Mouse (Mus musculus) stomach, postnatal 0 days (tissue): Measurements from ENCODE around the gene Usp45. TPM values are rescaled to one million over a fixed set of nuclear protein-coding genes. Genes with fewer than 3 reads are reported as not detected.

ENCODE experiments used
- ATAC-seq: fragments of 200-750 bp; cut with Nextera tagmentation; 2 replicates; pipeline ENCODE4 v1.8.0; 2017; ENCODE audit not compliant: low FRiP score, low TSS enrichment
- DNase-seq: peaks from one replicate; pipeline ENCODE4 v3.0.0-alpha.2; 2016; ENCODE audit warnings: low spot score
- H3K27ac ChIP-seq: fragments of 300-500 bp; sonication (generic); replicated peaks from 2 replicates; pipeline ENCODE4 v1.5.1; 2014; ENCODE audit warnings: mild to moderate bottlenecking, control low read depth
- H3K27me3 ChIP-seq: fragments of 300-500 bp; sonication (generic); 2 replicates; pipeline ENCODE4 v1.6.1; 2014; ENCODE audit warnings: low read length; ENCODE audit not compliant: control insufficient read depth, insufficient read depth
- H3K36me3 ChIP-seq: fragments of 300-500 bp; sonication (generic); 2 replicates; pipeline ENCODE4 v1.6.1; 2014; ENCODE audit warnings: low read length, mixed read lengths; ENCODE audit not compliant: control insufficient read depth, insufficient read depth
- H3K4me1 ChIP-seq: fragments of 300-500 bp; sonication (generic); replicated peaks from 2 replicates; pipeline ENCODE4 v1.6.1; 2014; ENCODE audit warnings: antibody characterized with exemption; ENCODE audit not compliant: control insufficient read depth, insufficient read depth
- H3K4me2 ChIP-seq: fragments of 300-500 bp; sonication (generic); replicated peaks from 2 replicates; pipeline ENCODE4 v1.6.1; 2014; ENCODE audit warnings: low read depth, mild to moderate bottlenecking, control low read depth, moderate library complexity
- H3K4me3 ChIP-seq: fragments of 300-500 bp; sonication (generic); 2 replicates; pipeline ENCODE4 v1.5.1; 2014; ENCODE audit warnings: low read depth, low read length, control low read depth
- H3K9ac ChIP-seq: fragments of 300-500 bp; sonication (generic); 2 replicates; pipeline ENCODE4 v1.6.1; 2014; ENCODE audit warnings: mild to moderate bottlenecking, low read length, control low read depth, mixed read lengths
- H3K9me3 ChIP-seq: fragments of 300-500 bp; sonication (generic); 2 replicates; pipeline ENCODE4 v1.6.1; 2016; ENCODE audit warnings: low read length; ENCODE audit not compliant: control insufficient read depth
- CTCF ChIP-seq: IDR thresholded peaks from 2 replicates; pipeline ENCODE4 v1.5.1; 2016; ENCODE audit warnings: antibody characterized with exemption, low read depth, mild to moderate bottlenecking, moderate library complexity
- EP300 ChIP-seq: optimal IDR thresholded peaks from 2 replicates; pipeline ENCODE3; 2016; ENCODE audit warnings: antibody characterized with exemption
- WGBS: fragments of 180-500 bp; shearing (Covaris S2); extraction: QIAGEN DNeasy Blood & Tissue Kit; methylation state at CpG from one replicate; pipeline ENCODE4 v1.1.7; 2014; 5-methylcytosine and 5-hydroxymethylcytosine counted together
- polyA plus RNA-seq: library from polyadenylated mRNA; unstranded; fragments of >200 nt; fragmentation: Nextera tagmentation; extraction: Ambion mirVana; gene quantifications from 2 replicates; pipeline ENCODE4 v1.2.1, GENCODE M21; 2015

The Usp45 gene
- polyA plus RNA-seq, 1 experiment from 2014 or later: 2.7 TPM

DNA sequence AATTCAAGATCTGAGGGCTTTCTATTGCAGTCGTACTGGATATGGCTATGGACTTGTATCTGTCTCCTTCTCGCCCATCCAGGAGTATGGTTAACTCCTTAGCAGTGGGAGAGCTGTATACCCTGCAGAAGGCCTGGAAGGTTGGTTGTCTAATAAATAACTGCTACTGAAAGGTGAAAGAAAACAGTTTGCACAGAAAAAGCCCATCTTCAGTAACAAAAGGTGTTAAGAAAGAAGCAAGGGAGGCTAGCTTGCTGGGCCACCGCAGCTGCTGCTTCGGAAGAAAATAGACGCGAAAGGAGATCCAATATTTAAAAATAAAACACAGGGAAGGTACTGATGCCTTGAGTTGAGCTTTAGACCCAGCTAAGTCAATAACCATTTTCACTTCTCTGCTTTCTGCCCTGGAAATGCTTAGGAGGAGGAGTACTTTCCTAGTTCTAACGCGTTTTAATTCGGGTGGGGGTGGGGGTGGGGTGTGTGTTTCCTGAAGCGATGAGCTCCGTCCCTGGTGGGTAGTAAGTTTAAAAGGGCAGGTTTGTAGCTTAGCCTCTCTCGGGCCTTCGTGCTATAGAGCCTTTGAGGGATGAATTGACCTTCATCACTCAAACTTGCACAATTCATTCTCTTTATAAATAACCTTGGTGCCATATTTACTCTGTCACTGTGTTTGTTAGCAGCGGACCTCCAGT is 639 bp upstream of the Usp45 start:
- H3K27ac ChIP-seq: no peak overlapping the region
- H3K4me3 ChIP-seq: peak overlapping the region; percentile 63
- H3K4me2 ChIP-seq: peak overlapping the region; percentile 71
- H3K27me3 ChIP-seq: no peaks in the 10 kb centered on the region
- peak overlapping the region; percentile 73 for H3K9ac ChIP-seq
- ATAC-seq: 0 out of 2 replicates have a peak, but pooled peaks have one; percentile 21
- WGBS: 19% methylated on average over 14 of the region's 14 CpGs
- H3K9me3 ChIP-seq: no peaks in the 10 kb centered on the region
- H3K36me3 ChIP-seq: no peaks in the 10 kb centered on the region
- no peak for DNase-seq
- H3K4me1 ChIP-seq: no peaks in the 10 kb centered on the region
- TF ChIP-seq CTCF: no peak
- no peak for TF ChIP-seq EP300

GRCm38 (mm10) chr4:21771064-21771463 is 4.1 kb downstream of the Usp45 start:
- no peak overlapping the region for H3K4me3 ChIP-seq
- no peaks in the 10 kb centered on the region for H3K9me3 ChIP-seq
- ATAC-seq: no peak
- H3K4me1 ChIP-seq: no peaks in the 10 kb centered on the region
- no peak overlapping the region for H3K4me2 ChIP-seq
- H3K36me3 ChIP-seq: no peaks in the 10 kb centered on the region
- TF ChIP-seq EP300 (no peak), CTCF (no peak)
- DNase-seq: no peak
- no peak overlapping the region for H3K27ac ChIP-seq
- H3K27me3 ChIP-seq: no peaks in the 10 kb centered on the region
- whole genome bisulfite sequencing: 62% methylated on average over 1 of the region's 1 CpGs
- no peak overlapping the region for H3K9ac ChIP-seq

- no peaks in the 10 kb centered on the region for H3K9me3 ChIP-seq
- no peak overlapping the region for H3K4me2 ChIP-seq
- ATAC-seq (no peak), DNase-seq (no peak)
- H3K4me3 ChIP-seq: no peak overlapping the region
- TF ChIP-seq EP300 (no peak), CTCF (no peak)
- H3K36me3 ChIP-seq: no peaks in the 10 kb centered on the region
- WGBS: 97% methylated on average over 1 of the region's 1 CpGs
- H3K27me3 ChIP-seq: no peaks in the 10 kb centered on the region
- H3K4me1 ChIP-seq: no peaks in the 10 kb centered on the region; the same call in 1 of the 2 replicates
- no peak overlapping the region for H3K27ac ChIP-seq
- H3K9ac ChIP-seq: no peak overlapping the region
These were observed 5.3 kb downstream of the Usp45 start for GRCm38 (mm10) chr4:21772306-21772705.

- ATAC-seq (peak; percentile 97), DNase-seq (peak; percentile 97)
- TF ChIP-seq EP300: no peak
- TF ChIP-seq CTCF: no peak
- Histone ChIP-seq H3K9me3 (no peaks in the 10 kb centered on the region), H3K36me3 (peaks cover 3% of the 10 kb centered on the region; the same call in 1 of the 2 replicates), H3K27me3 (no peaks in the 10 kb centered on the region), H3K4me2 (peak overlapping the region; percentile 72), H3K9ac (peak overlapping the region; percentile 86), H3K4me3 (peak overlapping the region; percentile 91), H3K4me1 (no peaks in the 10 kb centered on the region; the same call in 1 of the 2 replicates), H3K27ac (peak overlapping the region; percentile 58; the same call in 1 of the 2 replicates)
- under 1% methylated on average over 44 of the region's 46 CpGs for WGBS
These were observed 9.4 kb downstream of the Usp45 start for GRCm38 (mm10) chr4:21776091-21776945.

DNA sequence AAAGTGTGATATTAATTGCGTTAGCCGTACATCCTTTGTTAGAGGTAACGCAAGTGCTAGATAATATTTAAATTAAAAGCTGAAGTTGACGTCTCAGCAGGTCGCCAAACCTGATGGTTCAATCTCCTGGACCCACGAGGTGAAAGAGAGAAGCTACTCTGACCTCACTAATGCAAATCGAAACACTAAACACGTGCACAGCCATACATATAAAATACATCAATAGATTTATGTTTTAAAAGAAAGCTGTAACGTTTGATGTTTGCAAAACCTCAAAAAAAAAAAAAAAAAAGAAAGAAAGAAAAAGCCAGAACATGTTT is 9.9 kb downstream of the Usp45 start:
- Histone ChIP-seq H3K4me1 (no peaks in the 10 kb centered on the region; the same call in 1 of the 2 replicates), H3K27me3 (no peaks in the 10 kb centered on the region), H3K9ac (peak overlapping the region; percentile 86), H3K36me3 (peaks cover 6% of the 10 kb centered on the region; the same call in 1 of the 2 replicates), H3K4me2 (peak overlapping the region; percentile 72), H3K9me3 (no peaks in the 10 kb centered on the region), H3K27ac (no peak overlapping the region), H3K4me3 (peak overlapping the region; percentile 91)
- no peak for ATAC-seq
- TF ChIP-seq EP300: no peak
- TF ChIP-seq CTCF: no peak
- no peak for DNase-seq
- 6% methylated on average over 9 of the region's 9 CpGs for WGBS
